Mouse (Mus musculus): ENCODE results near the gene Hsd17b14.

DNA sequence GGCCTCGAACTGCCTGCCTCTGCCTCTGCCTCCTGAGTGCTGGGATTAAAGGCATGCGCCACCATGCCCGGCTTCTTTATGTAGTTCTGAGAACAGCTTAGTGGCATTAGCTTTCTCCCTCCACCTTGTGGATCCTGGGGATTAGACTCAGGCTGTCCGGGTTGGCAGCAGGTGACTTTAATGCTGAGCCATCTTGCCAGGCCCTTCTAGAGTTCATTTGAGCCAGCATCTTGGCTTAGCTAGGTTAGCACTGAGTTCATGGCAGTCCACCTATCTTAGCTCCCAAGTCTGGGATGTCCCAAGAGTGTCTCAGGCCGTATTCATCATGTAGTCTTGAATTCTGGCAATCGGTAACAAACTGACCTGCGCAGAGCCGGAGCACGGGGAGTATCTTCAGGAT is 10.8 kb downstream of the Hsd17b14 start:
- TF ChIP-seq POLR2A (IDR thresholded peaks at IDR 0.05; ENCODE audit: low read depth, low read length): no peak
- TF ChIP-seq CTCF (IDR thresholded peaks at IDR 0.05; ENCODE audit: borderline replicate concordance, insufficient read depth, low read length): no peak
